Mouse (Mus musculus) bone marrow macrophage, adult 2 months (primary cell): ENCODE data around the gene Gm20721.

Experiments used
- CTCF ChIP-seq: IDR thresholded peaks from 2 replicates; pipeline ENCODE4 v1.5.1; 2012; ENCODE audit warnings: low read depth, mild to moderate bottlenecking, low read length, moderate library complexity
- POLR2A ChIP-seq: IDR thresholded peaks from 2 replicates; pipeline ENCODE4 v1.6.1; 2012; ENCODE audit warnings: mild to moderate bottlenecking, low read depth, low read length, borderline replicate concordance

- TF ChIP-seq CTCF (no peak), POLR2A (no peak)
Observed at GRCm38 (mm10) chr2:174337275-174337674, 9.2 kb downstream of the Gm20721 start.
